Mouse (Mus musculus) 3T3-L1 (cell line): ENCODE measurements at regions not wholly inside any gene's neighbourhood (a gene's known extent, or its start where the extent isn't known, plus 50 kb on each side); places are given as distances from the start of the nearest gene placed in this dataset.
"Not testable (repeated sequence)": the region's sequence is repeated elsewhere in the genome, so short reads cannot be mapped to it uniquely, and the experiment has no call there.

Experiments
- DNase-seq: peaks from one replicate; pipeline ENCODE4 v3.0.0-alpha.2; 2015; ENCODE audit warnings: low read depth, low spot score

DNA sequence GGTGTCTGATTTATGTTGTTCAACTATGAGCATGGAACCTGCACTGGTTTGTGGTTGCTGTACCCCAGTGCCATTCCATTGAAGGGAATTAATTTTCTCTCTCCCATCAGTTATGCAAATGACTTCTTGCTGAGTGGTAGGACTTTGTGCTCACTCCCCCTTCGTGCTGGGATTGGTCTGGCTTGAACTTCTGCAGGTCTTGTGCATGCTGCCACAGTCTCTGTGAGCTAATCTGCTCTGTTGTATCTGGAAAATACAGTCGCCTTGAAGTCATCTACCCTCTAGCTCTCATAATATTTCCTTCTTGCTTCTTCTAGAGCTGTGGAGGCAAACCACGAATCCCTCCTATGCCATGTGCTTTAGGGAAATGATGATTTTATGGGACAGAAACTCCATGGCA lies 243.6 kb upstream of the Dpp6 start:
- DNase-seq, result no peak

DNA sequence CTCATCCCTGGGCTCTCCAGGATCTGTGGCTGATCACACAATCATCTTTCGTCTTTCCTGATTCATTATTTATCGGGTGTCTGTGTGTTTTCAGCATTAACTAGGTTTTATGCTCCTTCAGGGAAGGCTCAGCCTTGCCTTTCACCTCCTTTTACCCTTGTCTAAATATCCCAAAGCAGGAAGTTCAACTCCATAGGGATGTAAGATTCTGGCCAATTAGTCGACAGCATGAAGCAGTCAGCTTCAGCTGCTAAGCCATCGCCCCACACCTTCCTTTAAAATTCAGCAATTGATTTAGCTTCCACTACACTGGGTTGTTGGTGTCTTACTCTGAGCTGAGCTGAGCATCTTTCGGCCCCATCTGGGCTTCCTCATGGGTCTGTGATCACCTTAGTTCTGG lies 230.9 kb upstream of the Dpp6 start:
- no peak for DNase-seq

DNA sequence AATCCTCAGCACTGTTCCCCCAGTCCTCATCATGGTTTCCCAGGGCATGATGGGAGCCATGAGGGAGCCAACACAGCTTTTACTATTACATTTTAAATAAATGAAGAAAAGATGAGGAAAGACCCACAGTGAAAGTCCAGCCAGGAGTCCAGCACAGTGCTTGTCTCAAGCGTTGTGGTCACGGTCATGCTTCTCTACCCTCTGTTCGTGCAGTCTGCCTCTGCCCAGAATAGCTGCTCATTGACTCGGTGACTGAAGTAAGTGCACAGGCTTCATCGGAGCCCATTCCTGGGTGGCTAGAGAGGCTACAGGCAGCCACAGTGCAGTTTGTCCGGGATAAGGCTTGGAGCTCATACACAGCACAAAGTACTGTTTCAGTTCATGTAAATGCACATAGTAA lies 226.1 kb upstream of the Dpp6 start:
- DNase-seq, result no peak

DNA sequence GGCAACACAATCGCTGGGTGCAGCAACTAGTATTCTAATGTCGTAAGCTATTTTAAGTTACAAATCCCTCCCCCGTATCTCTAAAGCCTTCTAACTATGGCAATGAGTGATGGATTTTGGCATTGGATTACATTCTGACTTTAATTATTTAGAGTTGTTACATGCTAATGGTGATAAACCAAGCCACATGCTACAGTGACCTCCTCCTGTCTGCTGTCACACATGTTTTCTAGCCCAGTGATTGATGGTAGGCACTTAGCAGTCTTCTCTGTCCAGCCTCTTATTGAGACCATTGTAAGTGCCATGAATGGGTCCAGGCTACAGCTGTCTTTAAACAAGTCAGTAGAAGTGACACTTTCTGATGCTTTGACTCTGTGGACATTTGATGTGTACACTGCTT lies 224.7 kb upstream of the Dpp6 start:
- no peak for DNase-seq

DNA sequence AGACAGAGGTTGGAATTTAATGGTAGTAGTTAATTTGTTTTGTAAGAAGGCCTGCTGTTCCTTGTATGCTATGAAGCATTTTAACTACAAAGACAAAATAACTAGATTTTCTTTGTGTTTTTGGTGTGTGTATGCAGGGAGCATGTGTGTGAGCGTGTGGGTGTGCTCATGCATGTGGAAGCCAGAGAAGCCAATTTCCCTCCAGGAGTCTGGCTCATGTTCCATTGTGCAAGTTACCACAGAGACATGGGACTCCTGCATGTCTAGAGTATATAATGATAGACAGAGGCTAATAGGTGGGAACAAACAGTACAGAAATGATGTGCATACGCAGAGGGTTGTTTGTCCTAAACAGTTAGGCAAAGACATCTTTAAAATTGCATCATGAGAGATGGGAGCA lies 219.0 kb upstream of the Dpp6 start:
- no peak for DNase-seq

DNA sequence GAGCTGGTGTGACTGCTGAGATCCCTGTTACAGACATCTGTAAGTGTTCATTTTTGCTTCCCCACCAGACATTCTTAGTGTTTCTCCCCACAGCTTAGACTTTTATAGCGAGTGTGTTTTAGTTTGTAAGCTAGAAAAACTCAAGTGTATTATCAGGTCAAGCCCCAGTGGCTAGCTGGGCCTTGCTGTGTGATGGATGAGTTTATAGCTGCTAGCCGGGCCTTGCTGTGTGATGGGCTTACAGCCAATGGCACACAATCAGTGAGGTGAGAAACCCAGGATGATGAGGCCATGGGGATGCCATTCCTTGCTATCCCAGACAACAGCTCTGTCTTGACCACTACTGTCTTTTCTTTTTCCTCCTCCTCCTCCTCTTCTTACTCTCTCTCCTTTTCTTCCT lies 197.7 kb upstream of the Dpp6 start:
- no peak for DNase-seq

DNA sequence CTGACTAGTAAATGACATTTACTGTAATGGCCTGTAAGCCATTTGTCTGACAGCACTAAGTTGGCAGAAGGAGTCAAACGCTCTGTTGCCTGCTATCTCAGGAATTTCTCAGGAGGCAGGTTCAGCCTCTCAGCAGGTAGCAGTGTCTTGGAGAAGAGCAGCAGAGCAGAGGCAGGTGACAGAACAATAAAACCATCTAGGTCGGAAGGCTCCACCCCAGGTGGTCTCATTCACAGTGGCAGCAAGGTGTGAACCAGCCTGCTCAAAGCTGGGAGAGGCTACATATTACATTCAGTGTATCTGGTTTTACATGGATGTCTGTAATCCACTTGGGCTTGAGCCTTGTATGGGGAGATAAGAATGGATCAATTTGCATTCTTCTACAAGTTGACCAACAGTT lies 194.9 kb upstream of the Dpp6 start:
- DNase-seq, result no peak

DNA sequence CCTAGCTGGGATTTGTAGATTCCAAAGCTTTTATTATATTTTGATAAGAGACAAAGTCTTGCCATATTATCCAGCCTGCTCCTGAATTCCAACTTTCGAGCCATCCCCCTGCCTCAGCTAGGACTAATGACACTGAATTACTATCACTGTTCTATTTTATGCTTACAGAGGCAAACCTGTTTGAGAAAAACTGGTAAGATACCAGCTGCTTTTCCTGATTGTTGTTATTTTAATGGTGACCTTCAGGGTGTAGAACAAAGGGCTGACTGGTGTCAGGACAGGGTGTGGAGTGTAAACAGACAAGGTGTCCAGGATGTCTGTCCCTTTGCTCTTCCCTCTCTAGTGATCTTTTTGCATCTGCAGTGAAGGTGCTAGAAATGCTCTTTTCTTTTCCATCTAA lies 145.5 kb upstream of the Dpp6 start:
- DNase-seq, result no peak

DNA sequence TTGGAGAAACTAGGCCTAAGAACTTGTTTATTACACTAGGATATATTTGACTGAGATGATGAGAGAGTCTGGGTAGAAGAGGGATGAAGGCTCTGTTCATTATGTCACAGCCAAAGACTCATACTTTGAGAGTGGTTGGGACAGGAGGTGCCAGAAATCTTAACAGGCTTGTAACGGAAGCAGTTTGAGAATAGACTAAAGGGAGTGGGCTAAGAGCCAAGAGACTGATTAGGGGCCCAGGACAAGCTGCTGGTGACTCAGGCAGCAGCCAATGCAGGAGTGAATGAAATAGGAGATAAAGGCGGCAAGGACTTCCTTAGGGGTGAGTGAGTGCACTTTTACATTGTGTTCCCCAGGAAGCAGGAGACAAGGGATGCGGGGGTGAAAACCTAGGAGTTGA lies 127.2 kb upstream of the Dpp6 start:
- DNase-seq, result no peak

DNA sequence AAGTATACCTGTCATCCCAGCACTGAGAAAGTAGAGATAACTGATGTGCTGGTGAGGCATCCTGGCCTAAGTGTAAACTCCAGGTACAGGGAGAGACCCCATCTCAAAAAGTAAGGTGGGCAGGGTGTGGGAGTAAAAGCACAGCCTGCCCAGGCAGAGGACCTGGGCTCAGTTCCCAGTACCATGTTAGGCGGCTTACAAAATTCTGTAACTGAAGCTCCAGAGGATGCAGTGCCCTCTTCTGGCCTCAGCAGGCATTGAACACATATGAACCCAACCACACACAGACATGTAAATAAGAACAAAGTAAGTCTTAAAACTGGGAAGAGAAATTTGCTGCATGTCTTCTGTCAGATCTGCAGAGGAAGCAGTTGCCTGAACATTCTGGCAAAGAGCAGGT lies 125.9 kb upstream of the Dpp6 start:
- no peak for DNase-seq

DNA sequence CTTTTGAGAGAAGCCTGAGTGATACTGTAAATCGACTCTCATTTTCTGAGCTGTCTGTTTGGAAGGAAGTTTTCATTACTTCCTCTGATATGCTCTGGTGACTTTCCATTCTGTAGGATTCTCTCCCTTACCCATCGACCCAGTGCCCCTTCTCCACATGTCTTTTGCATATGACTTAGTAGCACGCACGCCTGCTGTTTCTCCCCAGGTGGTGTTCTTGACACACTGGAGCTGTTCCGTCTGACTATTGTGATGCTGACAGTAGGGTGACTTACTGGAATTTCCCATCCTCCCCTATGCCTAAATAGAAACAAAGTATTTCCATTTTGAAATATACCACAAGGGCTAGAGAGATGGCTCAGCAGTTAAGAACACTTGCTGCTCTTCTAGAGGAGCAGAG lies 125.0 kb upstream of the Dpp6 start:
- no peak for DNase-seq

DNA sequence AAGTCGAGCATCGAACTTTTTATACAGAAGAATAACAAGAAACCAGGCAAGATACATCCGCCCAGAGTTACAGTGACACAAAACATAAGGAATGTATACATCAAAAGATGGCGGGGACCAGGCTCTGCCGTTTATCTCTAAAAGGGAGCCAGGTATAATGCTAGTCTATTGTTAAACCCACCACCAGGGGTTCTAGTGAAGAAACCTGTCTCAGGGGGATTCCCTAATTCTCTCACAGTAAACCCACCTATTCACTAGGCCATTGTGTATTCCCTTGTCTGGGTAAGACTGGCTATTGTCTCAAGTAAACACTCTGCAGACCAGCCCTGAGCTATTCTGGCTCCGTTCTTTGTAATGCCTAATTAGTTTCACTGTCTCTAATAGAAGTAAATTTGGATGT lies 113.4 kb upstream of the Dpp6 start:
- not testable (repeated sequence) for DNase-seq

DNA sequence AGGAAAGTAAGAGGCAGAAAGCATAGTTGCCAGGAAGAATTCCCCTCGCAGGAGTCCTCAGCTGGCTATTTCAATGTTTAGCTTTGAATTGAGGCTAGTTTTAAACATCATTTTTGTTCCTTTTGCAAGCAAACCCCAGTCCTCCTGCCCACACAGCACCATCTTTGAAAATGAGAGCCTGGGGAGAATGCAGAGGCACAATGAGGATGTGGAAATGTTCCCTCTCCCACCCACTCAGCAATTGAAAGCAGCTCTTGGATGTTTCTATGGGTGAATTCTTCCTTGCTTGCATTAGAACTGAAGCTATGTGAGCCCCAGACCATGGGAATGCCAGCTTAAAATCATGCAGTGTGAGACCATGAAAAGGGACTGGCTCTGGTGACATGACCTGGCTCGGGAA lies 109.3 kb upstream of the Dpp6 start:
- DNase-seq, result no peak

DNA sequence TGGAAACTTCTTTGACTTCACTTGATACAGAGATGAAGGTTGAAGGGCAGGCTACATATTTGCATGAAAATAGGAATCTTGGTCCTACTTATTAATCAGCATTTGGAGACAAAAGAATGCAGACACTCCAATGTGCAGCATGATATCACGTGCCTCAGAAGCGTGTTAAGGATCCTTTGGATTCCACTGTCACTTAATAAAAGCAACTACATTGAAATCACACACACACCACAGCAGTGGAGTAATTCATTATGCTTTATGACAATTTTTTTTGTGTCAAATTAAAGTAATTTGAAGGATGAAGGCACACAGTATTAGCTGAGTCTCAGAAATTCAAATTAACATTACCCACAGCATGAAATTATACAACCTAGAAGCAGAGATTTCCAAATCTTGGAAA lies 92.5 kb upstream of the Dpp6 start:
- DNase-seq, result no peak

DNA sequence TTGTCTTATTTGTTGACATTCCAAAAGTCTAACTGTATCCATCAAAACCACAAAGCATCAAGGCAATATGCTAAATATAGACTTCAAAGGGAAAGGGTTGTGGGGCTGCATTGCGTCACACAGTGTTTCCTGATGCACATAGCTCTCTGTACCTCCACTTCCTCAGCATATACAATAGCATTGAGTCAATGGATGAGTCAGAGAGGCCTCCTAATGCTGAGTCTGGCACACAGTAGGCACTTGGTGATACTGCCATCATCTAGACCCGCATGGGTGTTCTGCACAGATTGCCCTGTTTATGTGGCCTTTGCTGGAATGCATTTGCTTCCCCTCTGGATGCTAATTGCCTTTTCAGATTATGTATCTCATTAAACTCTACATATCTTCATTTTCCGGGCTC lies 91.0 kb upstream of the Dpp6 start:
- DNase-seq, result no peak

DNA sequence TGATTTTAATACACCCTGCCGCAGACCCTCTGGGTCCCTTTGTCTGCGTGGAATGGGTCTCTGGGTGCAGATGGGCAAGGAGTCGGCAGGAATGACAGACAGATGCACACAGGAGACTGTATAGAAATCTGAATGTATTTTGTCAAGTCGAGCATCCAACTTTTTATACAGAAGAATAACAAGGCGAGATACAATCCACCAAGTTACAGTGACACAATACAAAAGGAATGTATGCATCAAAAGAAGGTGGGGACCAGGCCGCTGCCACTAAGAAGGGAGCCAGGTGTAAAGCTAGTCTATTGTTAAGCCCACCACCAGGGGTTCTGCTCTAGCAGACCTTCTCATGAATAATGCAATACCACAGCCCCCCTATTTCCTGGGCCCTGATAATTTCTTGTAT lies 65.8 kb upstream of the Dpp6 start:
- not testable (repeated sequence) for DNase-seq

DNA sequence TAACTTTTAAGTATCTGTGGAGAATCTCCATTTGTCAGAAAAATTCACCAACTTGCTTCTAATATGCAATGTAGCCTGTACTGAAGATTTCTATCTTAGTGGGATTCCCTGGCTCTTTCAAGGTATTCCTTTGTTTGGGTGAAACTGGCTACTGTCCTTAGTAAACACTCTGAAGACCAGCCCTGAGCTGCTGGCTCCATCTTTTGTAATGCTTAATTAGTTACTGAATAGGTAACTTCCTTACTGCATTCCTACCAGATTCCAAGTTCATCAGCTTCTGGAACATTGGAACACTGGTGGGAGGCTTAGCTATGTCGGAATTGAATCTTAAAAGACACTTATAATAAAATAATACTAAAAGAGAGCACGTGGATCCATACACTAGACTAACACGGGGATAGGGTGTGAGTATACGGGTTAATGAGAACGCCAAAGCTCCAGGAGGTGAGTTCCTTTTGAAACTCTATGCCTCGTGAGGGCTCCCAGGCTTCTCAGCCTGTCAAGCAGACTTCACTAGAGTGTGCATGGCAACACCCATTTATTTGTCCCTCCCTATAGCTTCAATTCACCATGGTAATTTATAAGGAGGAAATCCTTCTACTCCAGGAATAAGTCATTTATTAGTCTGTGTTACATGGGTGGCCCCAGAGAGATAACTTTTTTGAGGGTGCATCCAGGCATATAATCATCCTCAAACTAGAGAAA lies 65.2 kb upstream of the Dpp6 start:
- DNase-seq, result not testable (repeated sequence)

DNA sequence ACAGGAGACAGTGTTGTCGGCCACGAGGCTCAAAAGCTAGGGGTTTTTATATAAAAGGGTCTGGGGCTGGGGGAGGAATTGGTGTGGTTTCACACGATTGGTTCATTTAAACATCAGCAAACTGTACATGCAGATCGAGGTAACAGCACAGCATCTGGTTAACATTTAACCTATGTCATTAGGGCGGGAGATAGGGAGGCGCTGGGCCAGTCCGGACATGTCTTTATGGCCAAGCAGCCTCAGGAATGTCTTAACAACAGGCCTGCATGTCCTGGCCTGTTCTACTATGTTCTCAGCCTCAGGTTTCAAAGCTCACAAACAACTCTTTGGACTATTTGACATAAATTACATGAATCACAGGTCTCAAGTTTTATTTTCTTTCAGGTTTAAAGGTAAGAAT lies 62.9 kb upstream of the Dpp6 start:
- not testable (repeated sequence) for DNase-seq
